Mouse (Mus musculus): ENCODE measurements around the gene Ntng2. TPM values are rescaled to one million over a fixed set of nuclear protein-coding genes. Genes with fewer than 3 reads are reported as not detected.
A peak's percentile ranks its signal among the peaks of the same experiment; 100 is the strongest.

The Ntng2 gene
- 10 to 100 TPM; 35.0 to 44.2 TPM for total RNA-seq (2021)
- long read RNA-seq, experiment 1, partial matches to known transcripts, result 1 of 3 reads
- long read RNA-seq, experiment 1, other reads (novel, unspliced or antisense), result 2 of 3 reads
- long read RNA-seq, experiment 2, result 0 reads

- DNase-seq, result peak; percentile 83 to 84
Observed at GRCm38 (mm10) chr2:29252599-29253204, at the start of gene Ntng2. Ntng2 (minus strand) TSS chr2:29253005.

DNA sequence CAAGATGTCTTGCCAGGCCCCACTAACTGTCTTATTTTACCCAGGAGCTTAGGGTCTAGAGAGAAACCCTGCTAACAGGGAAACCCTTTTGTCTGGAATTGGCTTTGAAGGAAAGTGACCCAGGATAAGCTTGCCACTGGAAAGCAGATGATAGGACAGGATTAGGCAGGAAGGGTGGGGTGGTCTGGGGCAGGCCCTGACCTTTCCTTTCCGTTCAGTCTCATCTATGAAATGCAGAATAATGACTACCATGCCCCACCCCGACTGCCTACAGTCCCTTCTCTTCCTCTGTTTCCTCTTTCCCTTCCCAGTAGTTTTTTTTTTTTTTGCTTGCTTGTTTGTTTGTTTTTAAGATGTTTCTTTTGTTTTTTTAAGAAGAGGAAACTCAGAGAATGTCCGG is 42.8 kb upstream of the Ntng2 start:
- no peak for DNase-seq

DNA sequence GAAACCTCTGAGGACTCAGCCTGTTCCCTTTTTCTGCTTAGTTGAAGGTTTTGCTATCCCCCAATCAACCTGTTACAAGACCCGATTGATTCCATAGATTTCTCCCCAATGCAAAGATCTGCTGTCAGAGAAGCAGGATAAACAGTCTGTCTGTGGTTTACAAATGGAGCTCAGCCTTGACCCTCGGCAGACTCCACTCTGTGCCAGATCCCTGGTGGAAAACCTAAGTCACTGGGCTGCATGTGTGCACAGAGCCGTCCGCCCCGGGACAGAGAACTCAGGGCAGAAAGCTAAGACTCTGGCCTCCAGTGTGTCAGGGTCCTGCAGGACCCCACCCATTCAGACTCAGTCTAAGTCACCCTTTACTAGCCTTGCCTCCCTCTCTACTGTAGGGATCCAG is 34.8 kb upstream of the Ntng2 start:
- peak; percentile 26 to 47 for DNase-seq

DNA sequence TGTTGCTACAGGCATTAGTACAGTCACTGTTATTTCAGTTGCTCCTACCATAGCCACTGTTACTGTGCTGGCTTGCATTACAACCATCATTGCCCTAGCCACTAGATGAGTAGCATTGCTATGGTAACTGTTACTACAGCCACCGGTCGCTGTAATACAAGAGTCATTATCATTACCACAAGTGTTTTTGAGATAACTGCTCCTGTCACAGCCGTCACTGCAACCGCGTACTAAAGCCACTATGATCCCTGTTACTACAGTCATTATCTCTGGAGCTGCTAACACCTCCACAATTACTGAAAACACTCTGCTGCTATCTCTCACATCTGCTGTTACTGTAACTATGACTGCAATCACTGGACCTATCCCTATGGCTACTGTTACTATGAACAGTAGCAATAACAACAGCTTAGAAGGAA is 24.9 kb upstream of the Ntng2 start:
- DNase-seq, result no peak

DNA sequence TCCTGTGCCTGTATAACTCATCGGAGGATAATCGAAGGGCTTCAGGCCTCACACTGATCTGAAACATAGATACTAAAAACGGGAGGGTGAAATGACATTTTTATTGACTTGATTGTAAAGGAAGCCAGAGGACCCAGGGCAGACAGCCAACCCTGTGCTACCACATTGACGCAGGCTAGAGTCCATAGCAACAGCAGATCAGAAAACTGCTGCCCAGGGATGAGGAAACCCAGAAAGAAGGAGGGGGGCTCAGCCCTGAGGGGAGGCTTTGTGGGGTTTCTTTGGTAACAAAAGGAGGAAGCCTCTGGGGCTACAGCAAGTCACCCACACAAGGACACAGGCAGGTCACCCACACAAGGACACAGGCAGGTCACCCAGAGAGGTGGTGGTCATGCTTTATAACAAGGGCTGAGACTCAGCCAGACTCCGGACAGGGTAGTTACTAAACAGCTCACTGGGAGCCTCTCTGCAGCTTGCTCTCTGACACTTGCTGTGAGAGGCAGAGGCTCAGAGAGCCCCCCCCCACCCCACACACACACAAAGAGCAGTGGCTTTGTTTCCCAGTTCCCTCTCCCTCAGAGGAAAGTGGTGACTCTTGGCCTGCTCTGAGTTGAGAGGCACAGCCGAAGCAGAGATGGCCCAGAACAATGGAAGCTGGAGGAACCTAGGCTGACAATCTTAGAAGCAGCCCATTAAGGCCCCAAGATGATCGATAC is 19.2 kb upstream of the Ntng2 start:
- DNase-seq, result peak; percentile 15 to 29

GRCm38 (mm10) chr2:29271098-29271497 is 18.3 kb upstream of the Ntng2 start:
- no peak for DNase-seq

DNA sequence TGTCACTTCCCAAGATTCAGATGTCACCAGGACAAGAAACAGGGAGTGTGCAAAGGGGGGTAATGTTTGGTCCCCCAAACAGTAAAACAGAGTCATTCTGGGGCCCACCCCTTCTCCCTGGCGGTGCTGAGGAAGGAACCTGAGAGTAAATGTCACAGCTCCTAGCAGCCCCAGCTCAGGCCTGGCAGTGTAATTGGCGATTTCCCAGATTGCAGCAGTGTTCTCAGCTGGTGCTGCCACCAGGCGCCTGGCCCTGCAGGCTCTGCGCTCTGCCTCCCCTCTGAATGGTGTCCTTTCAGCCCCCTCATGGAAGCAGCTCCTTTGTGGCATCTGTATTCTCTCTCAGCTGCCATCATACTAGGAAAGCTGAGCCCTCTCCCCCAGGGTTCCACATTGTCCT is 14.0 kb upstream of the Ntng2 start:
- DNase-seq, result no peak

GRCm38 (mm10) chr2:29262436-29262915 is 9.7 kb upstream of the Ntng2 start:
- no peak for DNase-seq

DNA sequence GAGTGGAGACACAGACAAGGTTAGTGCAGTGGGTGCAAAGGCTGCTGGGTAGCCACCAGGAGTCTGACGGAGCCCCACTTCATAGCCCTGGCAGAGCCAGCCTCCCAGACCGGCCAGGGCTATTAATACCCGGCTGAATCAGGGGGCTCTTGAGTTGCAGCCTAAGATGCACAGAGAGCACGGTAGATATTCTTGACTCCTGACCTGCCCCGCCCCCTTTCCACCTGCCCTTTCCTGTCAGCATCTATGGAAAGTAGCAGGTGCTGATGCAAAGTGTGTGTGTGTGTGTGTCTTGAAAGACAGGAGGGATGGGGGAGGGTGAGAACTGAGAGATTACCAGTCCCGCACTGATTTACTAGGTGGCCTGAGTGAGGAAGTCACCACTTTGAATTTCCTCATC is 8.3 kb upstream of the Ntng2 start:
- DNase-seq, result no peak

- peak; percentile 73 to 82 for DNase-seq
Observed at GRCm38 (mm10) chr2:29253205-29253865, 530 bp upstream of the Ntng2 start.

GRCm38 (mm10) chr2:29252059-29252598 is 676 bp downstream of the Ntng2 start:
- DNase-seq, result peak; percentile 74 to 77

GRCm38 (mm10) chr2:29251095-29252058 is 1.4 kb downstream of the Ntng2 start:
- DNase-seq, result peak; percentile 37 to 54

- DNase-seq, result peak; percentile 33
Observed at GRCm38 (mm10) chr2:29250263-29251094, 2.3 kb downstream of the Ntng2 start.

DNA sequence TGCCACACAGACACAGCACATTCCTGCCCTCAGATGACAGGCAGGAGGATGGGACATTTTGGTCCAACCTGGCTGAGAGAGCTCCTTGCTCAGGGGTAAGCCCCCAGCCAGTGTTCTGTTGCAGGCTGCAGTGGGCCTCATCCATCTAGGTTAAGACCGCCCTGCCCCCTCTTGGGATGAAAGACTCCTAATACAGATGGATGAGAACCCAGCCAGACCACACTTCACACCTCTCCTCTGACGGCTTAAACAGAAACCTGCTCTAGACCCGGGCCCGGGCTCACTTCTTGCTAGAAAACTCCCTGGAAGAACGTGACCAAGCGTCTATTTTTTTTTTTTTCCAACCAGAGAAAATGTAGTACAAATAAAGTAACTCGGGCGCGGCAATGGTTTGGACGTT is 3.0 kb downstream of the Ntng2 start:
- DNase-seq, result no peak

DNA sequence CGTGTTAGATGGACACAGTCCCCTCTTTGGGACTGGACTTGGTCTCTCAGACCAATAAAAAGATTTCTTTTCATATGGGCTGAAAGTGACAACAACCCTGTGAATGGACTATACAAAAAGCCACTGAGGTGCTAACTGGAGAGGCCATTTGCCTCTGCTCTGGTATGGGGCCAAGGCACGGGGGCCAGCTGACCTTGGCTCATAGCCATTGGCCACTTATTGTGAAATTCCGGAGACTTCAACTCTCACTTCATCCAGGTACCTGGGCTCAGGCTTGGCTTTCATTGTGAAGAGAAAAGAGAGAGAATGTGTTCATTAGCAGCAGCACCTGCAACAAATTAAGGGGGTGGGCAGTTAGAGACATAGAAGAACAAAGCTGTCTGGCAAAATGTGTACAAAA is 4.3 kb downstream of the Ntng2 start:
- DNase-seq, result peak in 1 of 2 experiments; percentile 54

- peak; percentile 57 to 59 for DNase-seq
Observed at GRCm38 (mm10) chr2:29247386-29247785, 5.4 kb downstream of the Ntng2 start.

- DNase-seq, result no peak
Observed at GRCm38 (mm10) chr2:29246891-29247290, 5.9 kb downstream of the Ntng2 start.

DNA sequence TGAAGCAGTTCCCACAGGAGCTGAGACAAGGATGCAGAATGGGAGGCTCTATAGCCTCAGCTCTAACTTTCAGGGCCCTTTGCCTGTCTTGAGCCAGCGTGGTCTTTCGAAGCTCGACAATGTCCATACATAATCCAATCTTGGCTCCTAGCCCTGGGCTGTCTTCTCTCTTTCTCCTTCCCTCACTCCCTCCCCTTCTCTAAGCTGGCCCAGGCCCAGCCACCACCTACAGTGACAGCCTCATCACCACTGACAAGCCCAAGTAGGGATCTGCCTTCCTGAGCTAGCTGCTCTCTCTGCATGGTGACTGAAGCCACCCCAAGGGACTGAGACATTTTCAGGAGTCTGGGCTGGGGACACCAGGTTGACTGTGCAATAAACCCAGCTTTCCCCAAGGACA is 6.5 kb downstream of the Ntng2 start:
- no peak for DNase-seq

DNA sequence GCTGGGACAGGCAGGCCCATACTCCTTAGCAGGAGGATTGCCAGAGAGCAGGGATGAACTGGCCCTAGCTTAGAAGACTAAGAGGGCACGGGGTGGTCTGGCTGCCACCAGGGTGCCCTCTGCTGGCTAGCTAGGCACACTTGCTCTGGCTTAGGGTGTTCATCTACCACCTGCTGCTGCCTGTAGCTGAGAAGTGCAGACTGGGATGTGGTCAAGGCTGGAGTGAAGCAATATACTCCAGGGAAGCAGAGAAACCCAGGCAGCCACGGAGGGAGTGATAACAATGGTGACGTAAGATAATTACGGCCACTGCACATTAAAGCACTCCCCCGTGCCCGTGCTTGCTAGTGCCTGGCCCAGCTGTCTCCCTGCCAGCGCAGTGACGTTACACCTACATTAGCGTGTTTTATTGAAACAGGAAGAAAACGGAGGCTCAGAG is 7.4 kb downstream of the Ntng2 start:
- peak; percentile 44 to 58 for DNase-seq

DNA sequence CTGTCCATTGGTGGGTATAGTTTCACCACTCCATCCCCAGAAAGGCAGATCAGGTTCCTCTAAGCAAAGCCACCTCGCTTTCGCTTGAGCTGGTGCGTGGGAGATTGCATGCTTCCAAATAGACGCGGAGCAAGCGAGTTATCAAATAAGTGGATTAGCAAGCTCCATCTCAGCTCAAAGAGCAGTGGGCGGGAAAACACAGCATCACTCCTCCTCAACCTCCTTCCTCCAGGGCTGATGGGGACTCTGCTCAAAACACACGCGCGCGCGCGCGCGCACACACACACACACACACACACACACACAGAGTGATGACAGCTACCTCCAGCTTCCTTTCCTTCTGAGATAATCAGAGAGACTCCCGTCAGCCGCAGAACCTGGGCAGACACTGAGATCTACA is 13.5 kb downstream of the Ntng2 start:
- no peak for DNase-seq
